Mouse (Mus musculus) right cerebral cortex, postnatal 14 days (tissue): Measurements from ENCODE around the gene Eif5a.
"Not testable (repeated sequence)": the region's sequence is repeated elsewhere in the genome, so short reads cannot be mapped to it uniquely, and the experiment has no call there.

ENCODE experiments used
- DNase-seq: peaks from one replicate; pipeline ENCODE4 v3.0.0; 2022

Gene Eif5a

GRCm38 (mm10) chr11:69920266-69921031, 1.3 kb downstream of the Eif5a start:
- peak; percentile 56 for DNase-seq

GRCm38 (mm10) chr11:69919661-69920265, 2.0 kb downstream of the Eif5a start:
- DNase-seq: peak; percentile 36

DNA sequence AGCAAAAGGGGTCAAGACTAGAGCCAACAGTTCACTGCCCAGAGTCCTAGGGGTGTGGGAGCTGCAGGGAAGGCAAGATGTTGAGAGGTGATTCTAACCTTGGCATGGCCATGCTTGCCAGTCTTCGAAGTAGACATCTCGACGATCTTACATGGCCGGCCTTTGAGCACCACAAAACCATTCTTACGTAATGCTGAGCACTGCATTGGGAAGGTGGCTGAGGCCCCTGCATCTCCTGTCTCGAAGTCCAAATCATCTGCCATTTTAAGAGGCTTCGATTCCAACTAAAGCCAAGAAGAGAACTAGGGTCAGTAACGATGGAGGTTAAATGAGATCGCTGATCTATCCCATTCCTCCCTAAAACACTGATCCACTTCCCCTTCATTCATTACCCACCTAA, 2.7 kb downstream of the Eif5a start:
- DNase-seq: no peak

GRCm38 (mm10) chr11:69918118-69918517, 3.6 kb downstream of the Eif5a start:
- no peak for DNase-seq

DNA sequence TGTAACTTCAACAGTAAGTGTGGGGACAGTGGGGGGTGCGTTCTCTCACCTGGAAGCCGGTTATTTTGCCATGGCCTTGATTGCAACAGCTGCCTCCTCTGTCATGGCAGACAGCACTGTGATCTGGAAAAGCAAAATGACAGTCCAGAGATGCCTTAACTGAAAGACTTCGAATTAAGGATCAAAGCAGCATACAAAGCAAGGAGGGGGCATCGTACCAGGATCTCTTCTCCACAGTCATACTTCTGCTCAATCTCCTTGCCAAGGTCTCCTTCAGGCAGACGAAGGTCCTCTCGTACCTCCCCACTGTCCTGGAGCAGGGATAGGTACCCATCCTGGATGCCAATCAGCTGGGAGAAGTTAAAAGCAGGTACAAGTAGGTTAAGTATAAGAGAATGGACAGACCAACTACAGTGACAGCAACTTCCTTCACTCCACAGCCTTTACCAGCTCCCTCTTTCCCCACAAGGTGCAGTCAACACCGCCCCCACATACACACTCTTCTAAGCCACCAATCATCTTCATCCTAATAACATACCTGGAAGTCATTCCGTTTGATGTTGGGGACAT, 4.3 kb downstream of the Eif5a start:
- no peak for DNase-seq

GRCm38 (mm10) chr11:69916652-69917378, 4.9 kb downstream of the Eif5a start:
- DNase-seq: not testable (repeated sequence)

- no peak for DNase-seq
These were observed 5.8 kb downstream of the Eif5a start for GRCm38 (mm10) chr11:69915667-69916627.

DNA sequence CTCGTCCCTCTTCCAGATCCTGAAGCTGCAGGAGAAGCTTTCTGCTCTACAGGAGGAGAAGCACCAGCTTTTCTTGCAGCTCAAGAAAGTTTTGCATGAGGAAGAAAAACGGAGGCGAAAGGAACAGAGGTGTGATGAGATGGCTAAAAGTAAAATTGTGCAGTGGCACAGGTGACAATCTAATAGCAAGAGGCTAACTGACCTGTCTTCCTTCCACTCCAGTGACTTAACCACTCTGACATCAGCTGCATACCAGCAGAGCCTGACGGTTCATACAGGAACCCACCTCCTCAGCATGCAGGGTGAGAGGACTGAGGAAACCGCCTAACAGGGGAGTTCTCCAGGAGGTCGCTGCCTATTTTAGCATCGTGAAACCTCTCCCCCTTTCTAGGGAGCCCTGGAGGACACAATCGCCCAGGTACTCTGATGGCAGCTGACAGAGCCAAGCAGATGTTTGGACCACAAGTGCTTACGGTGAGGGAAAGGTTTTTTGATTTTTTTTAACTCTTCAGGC, 6.8 kb downstream of the Eif5a start:
- no peak for DNase-seq

- no peak for DNase-seq
These were observed 7.4 kb downstream of the Eif5a start for GRCm38 (mm10) chr11:69914372-69914764.

DNA sequence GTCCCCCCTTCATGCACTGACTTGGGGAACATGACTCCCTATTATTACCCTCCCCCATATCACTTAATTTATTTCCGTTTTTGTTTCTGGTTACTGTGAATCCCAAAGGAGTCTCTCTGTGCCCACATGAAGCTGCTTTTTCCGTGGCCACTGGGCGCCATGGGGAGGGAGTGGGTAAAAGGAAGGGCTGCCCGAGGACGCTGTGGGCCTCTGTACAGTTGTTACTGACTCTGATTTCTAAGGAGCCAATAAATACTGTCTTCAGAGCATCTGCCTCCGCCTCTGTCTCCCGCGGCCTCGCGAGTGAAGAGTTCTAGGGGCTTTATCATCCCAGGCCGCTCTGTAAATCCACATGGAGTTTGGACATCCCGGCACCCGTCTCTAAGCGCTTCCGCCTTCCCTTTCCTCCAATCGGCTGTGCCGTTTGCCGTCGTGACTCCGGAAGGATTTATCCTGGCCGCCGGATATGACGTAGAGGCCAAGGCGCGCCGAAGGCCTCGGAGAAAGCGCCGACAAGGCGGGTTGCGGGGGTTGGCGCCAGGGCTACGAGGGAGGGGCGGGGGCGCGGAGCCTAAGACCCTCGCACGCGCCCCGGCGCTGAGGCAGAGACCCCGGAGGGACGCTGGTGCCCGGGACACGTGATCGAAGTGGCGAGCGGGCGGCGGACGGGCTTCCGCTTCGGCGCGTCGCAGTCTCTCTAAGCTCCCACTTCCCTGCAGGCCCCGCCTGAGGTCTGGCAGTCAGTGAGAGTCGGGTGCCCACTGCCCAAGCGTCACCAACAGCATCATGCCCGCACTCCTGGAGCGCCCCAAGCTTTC, 8.0 kb downstream of the Eif5a start, which contains the start of gene Gps2:
Gene Gps2 (plus strand): TSS at position 335 of the 818 bp plus-strand sequence.
- DNase-seq: peak; percentile 88

DNA sequence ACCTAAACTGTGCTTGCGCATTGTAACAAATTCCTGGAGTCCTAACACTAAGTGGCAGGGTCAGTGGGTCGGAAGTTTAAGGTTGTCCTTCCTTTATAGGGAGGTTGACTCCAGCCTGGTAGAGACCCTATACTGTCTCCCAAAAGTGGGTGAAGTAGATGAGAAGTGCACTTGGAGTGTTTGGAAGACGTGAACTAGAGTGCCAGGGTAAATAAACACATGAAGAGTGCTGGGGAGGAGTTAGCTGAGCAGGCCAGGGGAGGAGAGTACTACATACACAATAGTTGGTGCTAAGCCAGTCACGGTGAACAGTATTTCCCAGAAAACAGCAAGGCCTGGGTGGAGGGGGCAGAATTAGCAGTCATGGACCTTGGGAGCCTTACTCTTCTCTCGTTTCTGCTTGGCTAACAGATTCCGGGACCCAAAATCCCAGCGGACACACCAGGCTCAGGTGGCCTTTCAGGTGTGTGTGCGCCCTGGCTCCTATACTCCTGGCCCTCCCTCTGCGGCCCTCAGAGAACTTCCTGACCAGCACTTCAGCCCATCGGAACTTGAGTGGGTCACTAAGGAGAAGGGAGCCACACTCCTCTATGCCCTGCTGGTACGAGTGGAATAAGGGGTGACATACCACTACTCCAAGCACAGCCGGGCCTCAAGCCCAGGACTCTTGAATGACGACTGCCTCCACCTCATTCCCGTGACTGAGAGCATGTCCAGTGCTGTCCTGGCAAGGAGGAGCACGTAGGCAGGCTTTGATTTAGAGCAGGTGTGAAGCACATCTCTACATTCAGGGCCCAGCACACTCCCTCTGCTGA, 8.8 kb downstream of the Eif5a start:
- no peak for DNase-seq

DNA sequence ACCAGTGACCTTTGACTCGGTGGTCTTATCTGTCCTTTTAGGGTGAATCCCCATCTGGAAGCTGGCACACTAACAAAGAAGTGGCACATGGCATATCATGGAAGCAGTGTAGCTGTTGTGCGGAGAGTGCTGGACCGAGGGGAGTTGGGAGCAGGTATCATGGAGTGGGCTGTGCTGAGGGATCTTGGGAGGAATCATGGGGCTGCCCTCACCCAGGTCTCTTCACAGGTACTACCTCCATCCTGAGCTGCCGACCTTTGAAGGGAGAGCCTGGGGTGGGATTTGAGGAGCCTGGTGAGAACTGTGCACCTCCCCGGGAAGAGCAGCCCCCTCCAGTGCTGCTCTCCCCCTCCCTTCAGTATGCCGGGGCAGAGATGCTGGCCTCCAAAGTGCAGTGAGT, 10.1 kb downstream of the Eif5a start:
- DNase-seq: no peak

GRCm38 (mm10) chr11:69910781-69911560, 10.8 kb downstream of the Eif5a start:
- DNase-seq: no peak

DNA sequence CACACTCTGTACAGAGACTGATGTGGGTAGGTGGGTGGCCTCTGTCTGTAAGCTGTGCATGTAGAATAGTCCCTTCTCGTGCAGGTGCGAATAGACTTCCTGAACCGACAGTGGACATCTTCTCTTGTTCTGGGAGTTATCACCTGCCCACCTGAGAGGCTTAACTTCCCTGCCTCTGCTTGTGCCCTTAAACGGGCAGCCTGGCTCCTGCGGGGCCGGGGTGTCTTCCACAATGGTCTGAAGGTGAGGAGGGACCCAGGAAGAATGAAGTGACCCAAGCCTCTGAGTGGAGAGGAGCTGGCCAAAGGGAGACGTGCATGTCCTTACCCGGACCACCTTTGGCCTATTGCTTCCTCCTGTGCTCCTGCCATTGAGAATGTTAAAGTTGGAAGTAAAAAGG, 11.6 kb downstream of the Eif5a start:
- DNase-seq: no peak

DNA sequence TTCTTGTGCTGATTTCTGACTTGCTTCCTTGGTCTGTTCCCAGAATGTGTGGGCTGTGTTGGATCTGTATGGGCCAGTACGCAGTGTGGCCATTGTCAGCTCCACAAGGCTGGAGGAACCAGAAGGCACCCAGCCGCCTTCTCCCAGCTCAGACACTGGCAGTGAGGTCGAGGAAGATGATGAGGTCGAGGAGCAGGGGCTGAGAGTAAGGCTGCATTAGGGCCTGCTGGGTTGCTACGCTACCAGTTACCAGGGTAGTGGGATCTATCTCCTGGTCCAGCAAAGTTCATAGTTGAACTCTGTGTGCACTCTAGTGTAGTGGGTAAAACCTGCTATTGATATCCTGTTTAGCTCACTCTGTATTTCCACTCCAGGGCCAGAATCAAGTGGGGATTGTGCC, 12.6 kb downstream of the Eif5a start:
- no peak for DNase-seq

GRCm38 (mm10) chr11:69908645-69909044, 13.1 kb downstream of the Eif5a start:
- no peak for DNase-seq

DNA sequence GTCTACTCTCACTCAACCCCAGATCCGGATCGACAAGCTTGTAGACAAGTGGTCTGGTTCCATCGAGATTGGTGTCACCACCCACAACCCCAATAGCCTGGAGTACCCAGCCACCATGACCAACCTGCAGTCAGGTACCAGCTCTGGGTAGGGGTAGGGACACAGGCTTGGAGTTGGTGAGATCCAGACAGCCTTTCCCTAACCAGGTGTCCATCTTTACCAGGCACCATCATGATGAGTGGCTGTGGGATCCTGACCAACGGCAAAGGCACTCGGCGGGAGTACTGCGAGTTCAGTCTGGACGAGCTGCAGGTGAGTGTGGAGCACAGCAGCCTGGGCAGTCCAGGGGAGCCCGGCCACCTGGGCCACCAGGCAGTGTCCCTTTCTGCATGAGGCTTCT, 17.4 kb downstream of the Eif5a start:
- no peak for DNase-seq

GRCm38 (mm10) chr11:69902972-69903371, 18.8 kb downstream of the Eif5a start:
- no peak for DNase-seq

- DNase-seq: no peak
These were observed 19.8 kb downstream of the Eif5a start for GRCm38 (mm10) chr11:69901993-69902392.
